Mouse (Mus musculus): ENCODE measurements around the gene Xbp1. TPM values are rescaled to one million over a fixed set of nuclear protein-coding genes. Genes with fewer than 3 reads are reported as not detected.
"Not testable (repeated sequence)": the region's sequence is repeated elsewhere in the genome, so short reads cannot be mapped to it uniquely, and the experiment has no call there.

The Xbp1 gene
- polyA plus RNA-seq, 1 experiment, result 75.6 TPM

DNA sequence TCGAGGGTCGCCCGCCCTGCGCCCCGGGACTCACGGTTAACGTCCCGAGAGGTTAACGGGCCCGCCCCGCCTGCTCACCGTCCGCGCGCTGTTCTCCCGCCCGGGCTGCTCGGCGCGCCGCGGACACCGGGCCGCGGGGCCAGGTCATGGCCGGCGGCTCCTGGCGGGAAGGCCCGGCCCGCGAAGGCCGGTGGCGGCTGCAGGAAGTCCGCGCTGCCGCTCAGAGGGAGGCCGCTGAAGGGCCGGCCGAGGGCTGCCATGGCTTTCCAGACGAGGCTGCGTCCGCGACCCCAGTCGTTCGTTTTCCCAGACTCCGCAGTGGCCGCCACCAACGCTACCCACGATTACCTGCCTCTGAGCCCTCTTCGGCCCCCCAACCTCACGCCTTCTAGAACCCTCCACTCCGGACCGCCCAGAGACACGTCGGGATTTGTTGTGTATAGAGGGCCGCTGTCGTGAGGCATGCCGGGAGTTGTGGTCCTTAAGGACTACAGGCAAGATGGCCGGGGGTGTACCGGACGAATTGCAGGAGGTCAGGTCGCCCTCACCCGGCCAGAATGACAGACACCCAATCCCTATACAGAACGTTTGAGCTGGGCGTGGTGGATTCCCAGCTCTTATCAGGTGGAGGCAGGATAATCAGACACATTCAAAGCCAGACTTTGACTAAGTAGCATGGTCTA is 21.5 kb downstream of the Xbp1 start, which contains the start of gene Ccdc117:
Gene Ccdc117 (minus strand): TSS at position 389 of the 683 bp plus-strand sequence.
- TF ChIP-seq POLR2A (IDR thresholded peaks at IDR 0.05; ENCODE audit: low read depth, low read length) (peak; percentile 71), CTCF (IDR thresholded peaks at IDR 0.05; ENCODE audit: extremely low read depth, insufficient read depth, insufficient read length, insufficient replicate concordance) (no peak)
- peaks cover 6% of the 10 kb centered on the region for H3K36me3 ChIP-seq (ENCODE audit: control insufficient read depth, insufficient read depth, low read length)
- no peaks in the 10 kb centered on the region for H3K27me3 ChIP-seq (ENCODE audit: control insufficient read depth, insufficient read depth, low read length)
- H3K4me1 ChIP-seq (ENCODE audit: control insufficient read depth, insufficient read depth, insufficient read length), result peaks cover 5% of the 10 kb centered on the region; the same call in 1 of the 2 replicates
- DNase-seq (ENCODE audit: low read depth in 1 of 2, low spot score in 2 of 2), result peak; percentile 82 to 96
- peak within 1 kb of the TSS; percentile 88 for H3K4me3 ChIP-seq (ENCODE audit: extremely low read depth, insufficient read depth, insufficient read length)
- under 1% methylated on average over 65 of the region's 65 CpGs for WGBS
- peak within 1 kb of the TSS; percentile 92 for H3K27ac ChIP-seq (ENCODE audit: insufficient read depth, low read length)

DNA sequence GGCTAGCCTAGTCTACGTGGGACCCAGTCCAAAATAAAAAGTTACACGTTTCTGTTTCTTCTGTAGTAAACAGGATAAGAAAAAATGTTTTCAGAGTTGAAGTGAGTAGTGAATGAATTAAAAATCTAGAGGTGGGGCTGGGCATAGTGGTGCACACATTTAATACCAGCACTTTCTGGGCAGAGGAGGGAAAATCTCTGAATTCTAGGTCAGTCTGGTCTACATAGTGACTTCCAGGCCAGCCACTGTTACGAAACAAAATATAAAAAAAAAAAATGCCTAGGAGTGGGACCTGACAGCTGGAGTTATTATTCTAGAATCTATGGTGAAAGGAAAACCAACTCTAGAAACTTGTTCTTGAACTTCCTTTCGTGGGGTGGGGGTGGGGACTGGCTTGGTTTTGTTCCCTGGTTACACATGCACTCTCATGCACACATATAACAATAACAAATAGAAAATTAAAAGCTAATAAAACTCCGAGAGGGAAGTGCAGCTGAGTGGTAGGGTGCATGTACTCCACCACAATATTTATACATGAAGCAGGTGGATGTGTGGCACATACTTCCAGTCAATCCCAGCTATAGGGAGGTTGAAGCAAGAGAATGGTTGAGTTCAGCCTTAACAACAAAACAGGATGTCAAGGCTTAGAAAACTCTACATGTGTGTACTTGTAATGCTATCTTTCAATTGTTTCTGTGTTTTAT is 22.2 kb downstream of the Xbp1 start:
- 36% methylated on average over 5 of the region's 5 CpGs for WGBS
- H3K4me3 ChIP-seq (ENCODE audit: extremely low read depth, insufficient read depth, insufficient read length), result no peak overlapping the region
- TF ChIP-seq POLR2A (IDR thresholded peaks at IDR 0.05; ENCODE audit: low read depth, low read length), result no peak
- no peak for TF ChIP-seq CTCF (IDR thresholded peaks at IDR 0.05; ENCODE audit: extremely low read depth, insufficient read depth, insufficient read length, insufficient replicate concordance)
- H3K4me1 ChIP-seq (ENCODE audit: control insufficient read depth, insufficient read depth, insufficient read length), result peaks cover 5% of the 10 kb centered on the region; the same call in 1 of the 2 replicates
- H3K27me3 ChIP-seq (ENCODE audit: control insufficient read depth, insufficient read depth, low read length), result no peaks in the 10 kb centered on the region
- peaks cover 6% of the 10 kb centered on the region for H3K36me3 ChIP-seq (ENCODE audit: control insufficient read depth, insufficient read depth, low read length)
- DNase-seq (ENCODE audit: low read depth in 1 of 2, low spot score in 2 of 2), result no peak
- H3K27ac ChIP-seq (ENCODE audit: insufficient read depth, low read length), result no peak overlapping the region

GRCm38 (mm10) chr11:5543281-5543680 is 22.8 kb downstream of the Xbp1 start:
- H3K27ac ChIP-seq (ENCODE audit: insufficient read depth, low read length), result no peak overlapping the region
- DNase-seq (ENCODE audit: low read depth in 1 of 2, low spot score in 2 of 2), result no peak
- WGBS, result 68% methylated on average over 1 of the region's 1 CpGs
- peaks cover 5% of the 10 kb centered on the region; the same call in 1 of the 2 replicates for H3K4me1 ChIP-seq (ENCODE audit: control insufficient read depth, insufficient read depth, insufficient read length)
- no peak overlapping the region for H3K4me3 ChIP-seq (ENCODE audit: extremely low read depth, insufficient read depth, insufficient read length)
- H3K27me3 ChIP-seq (ENCODE audit: control insufficient read depth, insufficient read depth, low read length), result no peaks in the 10 kb centered on the region
- TF ChIP-seq POLR2A (IDR thresholded peaks at IDR 0.05; ENCODE audit: low read depth, low read length) (no peak), CTCF (IDR thresholded peaks at IDR 0.05; ENCODE audit: extremely low read depth, insufficient read depth, insufficient read length, insufficient replicate concordance) (no peak)
- H3K36me3 ChIP-seq (ENCODE audit: control insufficient read depth, insufficient read depth, low read length), result peaks cover 4% of the 10 kb centered on the region; the same call in 1 of the 2 replicates

- DNase-seq (ENCODE audit: low read depth in 1 of 2, low spot score in 2 of 2); H3K27me3 ChIP-seq (ENCODE audit: control insufficient read depth, insufficient read depth, low read length); H3K4me3 ChIP-seq (ENCODE audit: extremely low read depth, insufficient read depth, insufficient read length); H3K4me1 ChIP-seq (ENCODE audit: control insufficient read depth, insufficient read depth, insufficient read length); H3K36me3 ChIP-seq (ENCODE audit: control insufficient read depth, insufficient read depth, low read length); H3K27ac ChIP-seq (ENCODE audit: insufficient read depth, low read length): not testable (repeated sequence)
- WGBS, result 79% methylated on average over 1 of the region's 1 CpGs
These were observed 24.2 kb downstream of the Xbp1 start for GRCm38 (mm10) chr11:5544709-5545108.

GRCm38 (mm10) chr11:5545457-5545856 is 25.0 kb downstream of the Xbp1 start:
- DNase-seq (ENCODE audit: low read depth in 1 of 2, low spot score in 2 of 2), result no peak
- Histone ChIP-seq H3K4me1 (ENCODE audit: control insufficient read depth, insufficient read depth, insufficient read length) (peaks cover 2% of the 10 kb centered on the region; the same call in 1 of the 2 replicates), H3K27ac (ENCODE audit: insufficient read depth, low read length) (no peak overlapping the region), H3K27me3 (ENCODE audit: control insufficient read depth, insufficient read depth, low read length) (no peaks in the 10 kb centered on the region), H3K4me3 (ENCODE audit: extremely low read depth, insufficient read depth, insufficient read length) (no peak overlapping the region), H3K36me3 (ENCODE audit: control insufficient read depth, insufficient read depth, low read length) (no peaks in the 10 kb centered on the region)
- TF ChIP-seq POLR2A (IDR thresholded peaks at IDR 0.05; ENCODE audit: low read depth, low read length) (no peak), CTCF (IDR thresholded peaks at IDR 0.05; ENCODE audit: extremely low read depth, insufficient read depth, insufficient read length, insufficient replicate concordance) (no peak)
- 74% methylated on average over 4 of the region's 4 CpGs for WGBS

- Histone ChIP-seq H3K4me1 (ENCODE audit: control insufficient read depth, insufficient read depth, insufficient read length) (no peaks in the 10 kb centered on the region), H3K27me3 (ENCODE audit: control insufficient read depth, insufficient read depth, low read length) (no peaks in the 10 kb centered on the region), H3K36me3 (ENCODE audit: control insufficient read depth, insufficient read depth, low read length) (no peaks in the 10 kb centered on the region), H3K27ac (ENCODE audit: insufficient read depth, low read length) (no peak overlapping the region), H3K4me3 (ENCODE audit: extremely low read depth, insufficient read depth, insufficient read length) (no peak overlapping the region)
- no peak for TF ChIP-seq CTCF (IDR thresholded peaks at IDR 0.05; ENCODE audit: extremely low read depth, insufficient read depth, insufficient read length, insufficient replicate concordance)
- WGBS, result 84% methylated on average over 3 of the region's 3 CpGs
- no peak for DNase-seq (ENCODE audit: low read depth in 1 of 2, low spot score in 2 of 2)
These were observed 26.2 kb downstream of the Xbp1 start for GRCm38 (mm10) chr11:5546693-5547092.

GRCm38 (mm10) chr11:5551430-5551829 is 31.0 kb downstream of the Xbp1 start:
- H3K27ac ChIP-seq (ENCODE audit: insufficient read depth, low read length), result no peak overlapping the region
- no peaks in the 10 kb centered on the region for H3K4me1 ChIP-seq (ENCODE audit: control insufficient read depth, insufficient read depth, insufficient read length)
- no peaks in the 10 kb centered on the region for H3K36me3 ChIP-seq (ENCODE audit: control insufficient read depth, insufficient read depth, low read length)
- no peak for DNase-seq (ENCODE audit: low read depth in 1 of 2, low spot score in 2 of 2)
- H3K4me3 ChIP-seq (ENCODE audit: extremely low read depth, insufficient read depth, insufficient read length), result no peak overlapping the region
- no peaks in the 10 kb centered on the region for H3K27me3 ChIP-seq (ENCODE audit: control insufficient read depth, insufficient read depth, low read length)
- no peak for TF ChIP-seq CTCF (IDR thresholded peaks at IDR 0.05; ENCODE audit: extremely low read depth, insufficient read depth, insufficient read length, insufficient replicate concordance)
- TF ChIP-seq POLR2A (IDR thresholded peaks at IDR 0.05; ENCODE audit: low read depth, low read length), result no peak
- WGBS, result 90% methylated on average over 5 of the region's 5 CpGs

Measured in spleen, adult 2 months (tissue).